Mouse (Mus musculus) urinary bladder, postnatal 36 days (tissue): Measurements from ENCODE around the gene Gm43191.
"Not testable (repeated sequence)": the region's sequence is repeated elsewhere in the genome, so short reads cannot be mapped to it uniquely, and the experiment has no call there.

Experiments used
- DNase-seq, 2 experiments: peaks; one replicate each; pipeline ENCODE4 v3.0.0; 2022; ENCODE audit warnings: low spot score in 2 of 2, mixed read lengths in 1 of 2

Gm43191 gene

GRCm38 (mm10) chr3:116681160-116681559 lies at the start of gene Gm43191:
Gm43191 (minus strand) TSS chr3:116681260.
- DNase-seq = no peak

GRCm38 (mm10) chr3:116729483-116730174 lies 48.6 kb upstream of the Gm43191 start:
- no peak for DNase-seq

- no peak for DNase-seq
These were observed 45.7 kb upstream of the Gm43191 start for GRCm38 (mm10) chr3:116726807-116727206.

DNA sequence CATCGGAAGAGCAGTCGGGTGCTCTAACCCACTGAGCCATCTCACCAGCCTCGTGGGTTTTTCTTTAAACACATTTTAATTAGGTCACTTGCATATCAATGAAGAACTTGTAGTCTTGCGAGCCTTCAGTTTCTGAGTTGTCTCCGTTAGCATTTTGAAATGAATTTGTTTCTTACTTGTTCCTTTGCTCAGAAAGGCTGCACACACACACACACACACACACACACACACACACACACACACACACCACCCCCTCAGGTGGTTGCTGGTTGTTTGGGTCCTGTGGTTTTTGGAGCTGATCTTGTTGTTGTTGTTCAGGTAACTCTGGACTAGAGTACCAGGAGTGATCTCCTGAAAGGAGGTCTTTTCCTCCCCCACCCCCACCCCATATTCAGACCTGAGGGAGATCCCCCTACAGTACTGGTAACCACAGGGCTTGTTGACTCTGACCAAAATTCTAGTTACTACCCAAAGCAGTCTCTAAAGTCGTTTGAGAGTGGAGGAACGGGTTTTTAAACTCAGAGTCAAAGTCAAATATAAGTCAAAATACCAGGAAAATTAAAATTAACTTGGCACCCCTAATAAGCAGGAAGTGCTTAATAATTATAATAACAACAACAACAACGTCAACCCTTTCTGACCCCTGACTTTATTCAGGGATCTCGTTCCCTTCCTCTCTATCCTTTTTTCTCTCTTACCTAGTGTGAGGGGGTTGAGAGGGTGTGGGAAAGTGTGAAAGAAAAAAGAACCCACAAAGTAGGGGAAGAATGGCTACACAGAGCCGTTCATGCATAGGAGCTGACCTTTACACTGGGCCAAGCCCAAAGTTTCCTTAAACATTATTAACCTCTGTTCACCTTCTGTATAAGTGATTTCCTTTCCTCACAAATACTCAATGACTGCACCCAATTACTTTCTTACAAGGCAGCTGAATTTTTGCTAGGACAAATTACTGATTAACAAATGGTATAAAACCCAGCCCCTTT lies 42.7 kb upstream of the Gm43191 start:
- DNase-seq = no peak

DNA sequence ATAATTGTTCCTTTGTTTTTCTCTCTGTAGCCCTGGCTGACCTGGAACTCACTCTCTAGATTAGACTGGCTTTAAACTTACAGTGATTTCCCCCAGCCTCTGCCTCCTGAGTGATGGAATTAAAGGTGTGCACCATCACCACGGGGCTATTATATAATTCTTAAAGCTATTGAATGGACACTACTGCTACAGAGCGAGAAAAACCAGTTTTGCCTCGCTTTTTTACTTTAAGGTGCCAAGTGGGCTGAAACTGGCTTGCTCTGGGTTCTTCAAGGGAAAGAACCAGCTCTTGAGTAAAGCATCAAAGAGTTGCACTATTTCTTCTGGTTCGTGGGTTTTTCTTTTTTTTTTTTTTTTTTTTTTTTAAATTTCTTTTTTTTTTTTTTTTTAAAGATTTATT lies 41.9 kb upstream of the Gm43191 start:
- no peak for DNase-seq

DNA sequence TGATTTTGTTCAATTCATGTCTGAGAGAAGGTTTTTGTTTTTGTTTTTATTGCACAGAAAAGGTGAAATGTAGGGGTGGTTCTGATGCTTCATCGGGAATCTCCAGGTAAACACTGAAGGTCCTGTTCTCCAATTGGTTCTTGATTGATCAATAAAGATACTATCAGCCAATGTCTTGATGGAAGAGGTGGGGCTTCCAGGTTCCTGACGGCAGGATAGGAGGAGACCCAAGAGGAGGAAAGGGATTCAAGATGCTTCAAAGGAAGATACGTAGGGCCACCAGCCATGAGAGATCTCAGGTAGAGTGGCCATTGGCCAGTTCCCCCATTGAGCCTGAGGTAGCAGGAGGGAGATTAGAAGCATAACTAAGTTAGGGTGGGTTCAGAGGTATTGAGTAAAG lies 37.9 kb upstream of the Gm43191 start:
- no peak for DNase-seq

DNA sequence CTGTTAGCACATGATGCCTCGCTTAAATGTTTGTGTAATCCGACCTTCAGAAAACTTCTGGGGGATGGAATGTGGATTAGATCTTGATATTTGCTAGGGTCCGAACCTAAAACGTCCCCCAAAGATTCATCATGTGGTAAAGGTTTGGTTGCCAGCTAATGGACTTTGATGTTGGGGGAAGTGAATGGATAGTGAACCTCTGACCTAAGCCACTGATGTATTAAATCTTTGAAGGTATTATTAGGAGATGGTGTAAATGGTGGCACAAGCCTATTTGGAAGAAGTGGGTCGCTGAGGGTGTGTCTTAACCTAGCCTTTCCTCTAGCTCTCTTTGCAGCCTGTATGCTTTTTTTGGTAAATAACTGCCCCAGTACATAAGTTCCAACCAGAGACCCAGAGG lies 32.0 kb upstream of the Gm43191 start:
- DNase-seq = no peak

- no peak for DNase-seq
These were observed 31.4 kb upstream of the Gm43191 start, which contains the start of gene Slc35a3 for GRCm38 (mm10) chr3:116712436-116712881. Slc35a3 (minus strand) TSS chr3:116712831.

DNA sequence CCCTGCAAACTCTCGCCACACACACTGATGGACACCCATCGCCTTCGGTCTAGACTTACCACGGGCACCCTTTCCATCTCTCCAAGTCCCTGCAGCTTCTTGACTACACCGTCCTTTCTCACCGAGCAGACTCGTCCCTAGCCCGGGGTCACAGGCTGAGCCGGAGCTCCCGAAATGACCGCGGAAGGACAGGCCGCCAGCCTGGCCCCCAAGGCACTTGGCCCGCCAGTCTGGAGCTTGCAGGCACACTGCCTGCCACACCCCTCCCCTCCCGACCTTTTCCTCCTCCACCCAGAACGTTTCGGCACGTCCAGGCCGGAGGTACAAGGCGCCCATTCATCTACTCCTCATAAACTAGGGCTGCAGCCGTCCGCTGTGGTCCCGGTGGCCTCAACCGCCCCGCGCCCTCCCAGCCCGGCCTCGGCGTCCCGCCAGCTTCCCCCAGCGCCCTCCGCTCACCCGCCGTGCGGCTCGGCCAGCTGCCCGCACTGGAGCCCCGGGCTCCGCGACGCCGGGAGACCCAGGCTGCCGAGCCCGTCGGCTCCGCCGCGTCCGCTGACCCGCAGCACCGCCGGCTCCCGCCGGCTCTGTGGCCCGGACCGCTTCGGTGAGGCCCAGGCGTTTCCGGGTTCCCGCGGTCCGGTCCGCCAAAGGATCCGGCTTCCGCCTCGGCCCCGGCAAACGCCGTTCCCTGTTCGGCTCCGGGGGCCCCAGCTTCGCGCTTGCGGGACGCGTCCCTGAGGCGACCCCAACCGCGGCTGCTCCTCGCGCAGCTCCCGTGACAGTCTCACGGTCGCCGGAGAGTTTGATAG lies 30.8 kb upstream of the Gm43191 start:
- DNase-seq = peak; percentile 77 to 81

- DNase-seq = no peak
These were observed 29.9 kb upstream of the Gm43191 start for GRCm38 (mm10) chr3:116710941-116711340.

DNA sequence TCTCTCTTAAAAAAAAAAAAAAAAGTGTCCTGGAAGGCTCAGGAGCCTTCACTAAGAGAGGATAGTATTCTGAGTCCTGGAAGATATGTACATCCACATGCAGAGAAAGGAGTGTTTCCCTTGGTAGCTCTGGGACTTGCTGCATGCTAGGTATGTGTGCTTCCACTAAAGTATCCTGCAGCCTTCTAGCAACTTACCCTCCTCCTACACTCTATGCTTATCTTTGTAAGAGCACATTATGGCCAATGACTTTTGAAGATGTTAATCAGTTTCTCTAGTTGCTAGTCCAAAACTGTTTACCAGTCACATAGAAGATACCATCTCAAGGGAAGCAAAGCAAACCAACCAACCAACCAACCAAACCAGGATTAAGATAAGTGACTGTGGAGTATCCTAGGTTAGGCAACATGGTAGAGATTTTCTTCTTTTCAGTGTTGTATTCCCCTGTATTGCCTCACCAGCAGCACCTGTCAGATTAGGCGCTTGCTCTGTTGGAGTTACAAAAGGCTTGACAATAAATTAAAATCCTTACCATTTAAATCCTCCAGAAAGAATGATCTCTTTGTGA lies 24.7 kb upstream of the Gm43191 start:
- DNase-seq = no peak

DNA sequence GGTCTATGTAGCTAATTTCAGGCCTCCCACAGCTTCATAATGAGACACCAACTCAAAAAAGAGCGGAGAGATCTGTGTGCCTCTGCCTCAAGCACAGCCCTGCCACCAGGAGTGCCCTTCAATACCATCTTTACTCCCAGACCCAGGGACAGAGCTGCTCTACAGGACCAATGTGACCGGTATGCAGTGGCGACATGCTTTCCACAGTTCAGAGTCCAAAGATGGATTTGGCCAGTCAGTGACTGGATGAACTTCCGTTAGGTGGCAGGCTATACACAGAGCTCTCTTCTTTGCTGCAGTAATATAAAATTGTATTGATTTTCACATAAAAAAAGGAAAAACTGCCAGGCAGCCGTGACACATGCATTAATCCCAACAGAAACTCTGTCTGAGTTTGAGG lies 22.8 kb upstream of the Gm43191 start:
- DNase-seq = no peak

DNA sequence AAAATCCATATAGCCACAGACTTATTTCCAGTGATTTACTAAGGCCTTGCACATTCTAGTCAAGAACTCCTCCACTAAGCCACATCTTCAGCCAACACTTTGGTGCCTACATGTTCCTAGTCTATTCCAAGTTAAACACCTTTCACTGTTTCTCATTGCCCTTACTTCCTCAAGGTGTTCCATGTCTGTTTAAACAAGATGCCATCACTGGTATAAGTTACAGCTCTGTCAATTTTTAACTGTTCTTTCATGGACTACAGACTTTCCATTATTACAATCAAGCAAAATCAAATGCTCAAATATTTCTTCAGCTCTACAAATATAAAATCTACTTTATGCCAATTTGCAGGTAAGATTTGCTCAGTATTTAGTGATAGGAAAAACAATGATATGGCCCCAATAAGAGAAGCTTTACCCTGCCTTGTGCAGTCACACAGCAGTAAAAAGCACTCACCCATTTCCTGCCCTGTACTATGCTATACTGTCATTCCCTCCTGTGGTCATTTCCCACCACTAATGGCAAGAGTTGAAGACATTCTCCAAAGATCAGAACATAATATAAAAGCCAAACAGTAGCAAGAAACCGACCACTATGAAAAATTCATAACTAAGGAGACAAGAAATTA lies 21.7 kb upstream of the Gm43191 start:
- no peak for DNase-seq

DNA sequence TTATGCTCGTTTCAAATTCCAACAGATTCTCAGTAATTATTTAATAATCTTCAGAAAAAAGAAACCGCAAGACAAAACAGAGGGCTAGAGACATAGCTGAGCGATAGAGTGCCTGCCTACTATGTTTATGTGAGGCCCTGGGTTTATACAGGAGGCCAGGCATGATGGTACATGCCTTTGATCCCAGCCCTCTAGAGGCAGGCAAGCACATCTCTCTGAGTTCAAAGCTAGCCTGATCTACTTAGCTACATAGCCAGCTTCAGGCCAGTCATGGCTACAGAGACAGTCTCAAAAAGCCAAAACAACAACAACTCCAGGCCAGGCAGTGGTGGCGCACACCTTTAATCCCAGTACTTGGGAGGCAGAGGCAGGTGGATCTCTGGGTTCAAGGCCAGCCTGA lies 20.5 kb upstream of the Gm43191 start:
- no peak for DNase-seq

- DNase-seq = no peak
These were observed 17.7 kb upstream of the Gm43191 start for GRCm38 (mm10) chr3:116698786-116699185.

GRCm38 (mm10) chr3:116695666-116695985 lies 14.6 kb upstream of the Gm43191 start:
- DNase-seq = no peak

- DNase-seq = no peak
These were observed 14.1 kb upstream of the Gm43191 start for GRCm38 (mm10) chr3:116694955-116695665.

GRCm38 (mm10) chr3:116694312-116694711 lies 13.3 kb upstream of the Gm43191 start:
- no peak for DNase-seq

DNA sequence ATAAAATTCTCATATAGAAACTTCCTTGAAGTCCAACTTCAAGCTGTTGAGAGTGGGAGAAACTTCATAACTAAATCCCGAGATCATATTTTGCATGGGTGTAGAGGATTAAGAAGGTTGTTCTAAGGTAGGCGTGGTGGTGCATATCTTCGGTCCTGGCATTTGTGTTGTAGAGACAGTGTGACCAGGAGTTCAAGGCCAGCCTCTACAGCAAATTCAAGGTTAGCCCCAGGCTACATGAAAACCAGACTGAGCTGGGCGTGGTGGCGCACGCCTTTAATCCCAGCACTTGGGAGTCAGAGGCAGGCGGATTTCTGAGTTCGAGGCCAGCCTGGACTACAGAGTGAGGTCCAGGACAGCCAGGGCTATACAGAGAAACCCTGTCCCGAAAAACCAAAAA lies 16.8 kb downstream of the Gm43191 start:
- not testable (repeated sequence) for DNase-seq

DNA sequence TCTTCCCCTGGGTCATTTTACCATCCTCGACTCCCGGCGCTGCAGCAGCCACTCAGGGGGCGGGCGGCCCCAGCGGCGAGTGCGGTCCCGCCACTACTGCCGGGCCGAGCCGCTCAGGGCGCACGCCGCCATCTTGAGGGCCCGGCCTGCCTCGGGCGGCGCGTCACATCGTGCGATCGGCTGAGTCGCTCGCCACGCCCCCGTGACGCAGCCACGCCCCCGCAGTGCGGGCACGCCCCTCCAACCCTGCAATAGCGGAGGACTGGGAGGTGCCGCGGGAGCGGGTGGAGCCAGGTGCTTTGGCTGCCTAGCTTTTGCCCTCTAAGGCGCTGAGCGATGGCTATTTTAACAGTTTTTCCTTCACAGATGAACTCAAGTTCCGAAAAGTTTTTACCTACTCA lies 18.6 kb downstream of the Gm43191 start, which contains the start of gene Mfsd14a:
Mfsd14a (minus strand) TSS at position 215 of the 401 bp plus-strand sequence.
- peak; percentile 99 to 100 for DNase-seq
